Mouse (Mus musculus) right cerebral cortex, postnatal 10 days (tissue): Measurements from ENCODE around the gene Ddx47.

ENCODE experiments used
- DNase-seq, 2 experiments: peaks; one replicate each; pipeline ENCODE4 v3.0.0; 2021; ENCODE audit warnings: low spot score in 2 of 2

Ddx47 gene

DNA sequence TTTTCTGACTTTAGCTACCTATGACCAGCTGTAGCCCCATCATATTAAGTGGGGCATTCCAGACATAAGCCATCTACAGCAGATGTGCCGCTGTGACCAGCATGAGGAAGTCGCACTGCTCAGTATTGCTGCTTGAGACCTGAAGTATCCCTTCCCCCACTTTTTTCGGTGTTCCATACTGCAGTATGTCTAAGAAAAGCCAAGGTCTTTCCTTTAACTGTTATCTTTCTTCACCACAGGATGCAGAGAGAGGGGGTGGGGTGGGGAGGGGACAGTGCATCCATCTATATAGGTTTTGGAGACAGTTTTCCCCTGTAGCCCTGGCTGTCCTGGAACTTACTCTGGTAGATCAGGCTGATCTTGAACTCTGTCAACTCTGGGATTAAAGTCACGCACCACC is 5.0 kb upstream of the Ddx47 start:
- no peak for DNase-seq

DNA sequence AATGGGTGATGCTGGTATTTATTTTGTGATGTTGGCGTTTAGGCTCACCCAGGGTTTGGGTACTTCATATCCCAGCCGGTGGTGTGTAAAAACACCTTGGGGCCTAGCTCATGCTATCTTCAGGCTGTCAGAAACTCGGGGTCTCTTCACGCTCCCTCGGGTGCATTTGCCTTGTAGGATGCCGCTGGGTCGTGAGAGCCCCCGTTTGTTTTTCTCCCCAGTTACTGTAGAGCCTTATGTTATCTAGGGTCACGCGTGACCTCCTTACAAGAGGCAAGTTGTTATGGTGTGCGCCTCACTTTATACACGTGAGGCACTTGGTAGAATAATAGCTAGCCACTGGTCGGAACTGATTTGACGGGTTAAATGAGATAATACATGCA is 313 bp downstream of the Ddx47 start:
- no peak for DNase-seq

DNA sequence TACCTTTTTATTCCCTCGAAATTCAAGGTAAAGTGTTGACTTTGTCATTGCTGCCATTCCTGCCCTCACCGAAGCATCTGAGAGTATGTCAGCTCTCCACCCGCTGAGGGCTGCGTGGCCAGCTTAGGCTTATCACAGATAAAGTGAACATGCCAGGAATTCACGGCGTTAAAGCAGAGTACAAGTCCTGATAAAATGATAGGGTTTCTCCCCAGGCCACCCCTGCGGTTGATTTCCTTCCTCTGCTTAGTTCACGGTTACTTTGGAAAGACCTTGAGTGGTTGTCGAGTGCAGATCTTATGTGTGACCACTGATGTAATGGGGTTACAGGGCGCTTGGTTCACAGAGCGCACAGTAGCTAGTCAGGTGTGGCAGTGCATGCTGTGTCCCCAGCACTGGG is 5.8 kb downstream of the Ddx47 start:
- DNase-seq, result no peak

DNA sequence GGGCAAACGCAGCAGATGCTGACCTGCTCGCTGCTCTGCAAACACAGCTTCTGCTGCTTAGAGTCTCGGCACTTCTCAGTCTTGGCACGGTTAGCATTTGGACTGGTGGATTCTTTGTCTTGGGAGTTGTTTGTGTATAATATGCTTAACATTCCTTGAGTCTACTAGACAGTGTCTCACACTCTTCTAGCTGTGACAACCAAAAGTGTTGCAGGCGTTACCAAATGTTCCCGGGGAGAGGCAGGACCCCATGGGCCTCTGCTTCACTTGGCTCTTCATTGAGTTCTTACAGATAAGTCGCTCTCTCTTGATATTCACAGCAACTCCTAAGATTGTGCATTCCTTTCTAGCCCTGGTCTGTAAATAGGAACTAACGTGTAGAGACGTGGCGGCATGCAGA is 8.2 kb downstream of the Ddx47 start:
- no peak for DNase-seq

DNA sequence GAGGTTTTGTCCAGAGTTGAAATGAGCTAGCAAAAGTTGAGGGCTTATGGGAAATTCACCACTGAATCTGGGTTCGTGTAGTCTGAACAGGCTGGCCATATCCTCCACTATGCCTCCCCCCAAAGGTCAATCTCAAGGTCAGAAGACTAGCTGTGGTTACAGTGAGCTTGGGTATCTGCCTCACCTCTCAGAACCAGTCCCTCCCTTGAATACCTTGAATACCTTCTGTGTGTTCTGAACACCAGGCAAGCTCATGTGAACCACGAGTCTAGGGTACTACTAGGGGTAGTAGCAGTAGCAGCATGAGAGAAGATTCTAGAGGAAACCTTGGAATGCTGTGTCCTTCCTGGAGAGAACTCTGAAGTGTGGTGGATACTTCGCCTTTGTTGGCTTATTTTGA is 10.2 kb downstream of the Ddx47 start:
- DNase-seq, result no peak

DNA sequence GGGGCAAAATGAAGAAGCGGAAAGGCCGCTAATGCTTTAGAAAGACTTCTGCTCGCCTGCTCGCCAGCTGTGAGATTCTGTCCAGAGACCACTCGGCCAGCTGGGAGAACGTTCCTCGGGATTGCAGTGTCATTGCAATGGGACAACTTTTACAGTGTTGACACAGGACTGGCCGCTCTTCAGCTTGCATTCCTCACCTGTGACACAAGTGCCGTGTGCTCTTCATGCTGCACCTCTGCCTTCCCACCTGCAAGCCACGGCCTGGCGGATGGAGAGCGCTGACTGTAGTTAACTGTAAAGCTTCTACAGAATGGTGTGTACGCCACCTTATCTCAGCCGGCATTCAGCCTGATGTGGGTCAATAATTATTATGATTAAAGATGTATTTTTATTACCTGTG is 12.0 kb downstream of the Ddx47 start:
- no peak for DNase-seq

DNA sequence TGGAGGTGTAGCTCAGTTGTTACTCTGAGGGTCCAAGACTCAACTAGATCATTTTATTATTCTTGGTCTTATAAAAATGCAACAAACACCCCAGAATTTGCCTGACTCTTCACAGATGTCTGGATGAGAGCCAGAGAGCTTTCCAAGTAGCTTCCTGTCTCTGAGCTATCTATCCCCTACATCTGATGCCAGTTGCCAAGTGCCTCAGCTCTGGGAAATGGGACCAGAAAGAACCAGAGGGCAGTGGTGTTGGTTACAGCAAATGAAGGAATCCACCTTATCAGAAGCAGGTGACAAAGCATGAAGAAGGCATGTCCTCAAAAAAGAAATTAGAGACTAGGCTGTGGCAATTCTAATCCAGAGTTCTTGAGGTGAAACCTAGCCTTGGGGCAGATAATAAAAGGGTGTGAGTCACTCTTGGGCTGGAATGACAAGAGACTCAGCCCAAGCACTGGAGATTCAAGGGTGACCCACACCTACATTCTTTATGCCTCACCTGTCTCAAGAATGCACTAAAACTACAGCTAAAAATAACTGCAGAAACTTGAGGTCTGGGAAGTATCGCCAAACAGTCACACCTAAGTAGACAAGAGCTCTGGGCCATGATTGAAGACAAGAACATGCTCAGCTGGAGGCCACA is 13.5 kb downstream of the Ddx47 start:
- no peak for DNase-seq

DNA sequence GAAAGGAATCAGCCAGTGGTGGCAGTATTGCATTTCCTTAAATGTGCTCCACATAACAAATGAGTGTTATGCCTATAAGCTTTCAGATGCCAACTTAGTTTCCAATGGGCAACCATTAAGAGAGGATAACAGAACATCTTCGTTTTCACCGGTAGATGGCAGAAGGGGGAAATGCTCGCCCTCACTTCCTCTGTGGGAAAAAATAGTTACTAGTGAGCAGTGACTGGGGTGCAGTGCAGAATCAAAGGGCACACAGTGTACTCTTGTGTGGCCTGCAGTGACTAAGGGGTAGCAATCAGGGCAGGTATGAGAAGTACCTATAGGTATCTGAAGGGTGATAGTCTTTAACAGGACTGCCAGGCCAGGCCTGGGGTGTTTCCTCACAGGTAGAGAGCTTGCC is 14.8 kb downstream of the Ddx47 start:
- peak in 1 of 2 experiments; percentile 50 for DNase-seq

DNA sequence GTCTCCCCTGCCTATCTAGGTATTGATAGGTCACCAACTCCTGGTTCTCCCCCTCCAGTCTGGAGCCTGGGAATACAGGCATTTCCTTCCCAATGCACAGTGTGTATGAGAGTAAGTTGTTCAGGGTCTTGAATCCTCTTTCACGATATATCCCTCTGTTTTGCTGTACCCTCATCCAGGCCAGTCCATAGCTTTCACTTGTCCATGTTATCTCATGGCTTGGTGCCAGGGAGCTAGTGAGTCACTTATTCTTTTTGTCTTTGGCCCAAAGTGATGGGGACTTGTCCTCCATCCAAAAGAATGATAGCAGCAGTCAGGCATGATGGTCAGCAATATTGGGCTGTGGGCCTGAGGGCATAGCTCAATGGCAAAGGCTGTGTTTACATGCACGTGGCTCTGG is 15.3 kb downstream of the Ddx47 start:
- no peak for DNase-seq

DNA sequence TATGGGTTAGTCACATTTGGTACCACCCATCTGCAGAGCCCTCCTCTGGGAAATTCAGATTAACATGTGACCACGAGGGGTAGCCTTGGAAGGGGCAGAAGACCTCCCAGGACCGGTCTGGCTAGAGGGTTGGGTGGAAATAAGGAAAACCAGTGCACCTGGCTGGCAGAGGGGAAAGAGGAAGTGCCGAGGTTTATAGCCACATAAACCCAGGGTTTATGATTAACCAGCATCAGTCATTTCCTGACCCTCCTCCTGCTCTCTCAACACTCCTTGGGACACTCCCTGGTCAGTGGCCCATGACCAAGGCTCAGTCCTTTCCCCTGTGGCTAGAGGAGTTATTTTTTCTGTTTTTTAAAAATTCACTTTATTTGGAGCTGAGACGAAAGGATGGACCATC is 17.8 kb downstream of the Ddx47 start:
- no peak for DNase-seq

DNA sequence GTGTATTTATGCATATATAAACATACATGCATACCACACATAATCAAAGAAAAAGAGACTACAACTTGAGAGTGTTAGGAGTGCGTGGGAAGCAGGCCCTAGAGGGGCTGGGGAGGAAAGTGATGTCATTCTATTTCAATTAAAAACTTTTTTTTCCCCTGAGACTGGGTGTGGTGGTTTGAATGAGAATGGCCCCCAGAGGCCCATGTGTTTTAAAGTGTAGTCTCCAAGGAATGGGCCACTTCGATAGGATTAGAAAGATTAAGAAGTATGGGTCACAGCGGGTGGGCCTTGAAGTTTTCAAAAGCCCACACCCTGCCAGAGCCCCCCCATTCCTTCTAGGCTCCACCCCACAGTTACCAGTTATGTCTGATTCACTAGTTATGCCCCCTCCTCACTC is 27.3 kb downstream of the Ddx47 start:
- DNase-seq, result no peak

DNA sequence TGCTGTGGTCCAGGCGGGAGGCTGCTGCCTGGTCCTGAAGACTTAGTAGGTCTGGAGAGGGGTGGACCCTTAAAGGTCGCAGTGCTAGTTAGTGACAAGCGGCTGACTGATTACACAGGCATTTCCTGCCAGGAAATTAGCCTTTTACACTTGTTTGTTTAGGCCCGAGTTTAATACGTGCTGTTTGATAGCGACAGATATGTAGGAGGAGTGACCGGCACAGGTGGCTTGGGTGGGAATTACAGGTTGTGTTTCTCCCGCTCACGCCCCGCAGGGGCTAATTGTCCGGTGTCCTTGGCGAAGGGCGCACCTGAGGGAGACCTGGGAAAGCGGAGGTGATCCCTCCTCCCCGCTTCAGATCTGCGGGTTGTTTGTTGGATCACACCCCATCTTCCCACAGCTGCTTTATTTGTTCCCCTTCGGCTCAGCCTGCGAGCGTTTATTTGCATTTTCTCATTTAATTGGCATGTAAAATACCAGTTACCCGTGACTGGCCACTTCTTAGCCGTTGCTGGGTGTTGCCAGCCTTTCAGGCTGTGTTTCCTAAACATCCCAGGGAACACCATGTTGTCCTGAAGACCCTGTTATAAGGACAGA is 29.0 kb downstream of the Ddx47 start:
- no peak for DNase-seq

DNA sequence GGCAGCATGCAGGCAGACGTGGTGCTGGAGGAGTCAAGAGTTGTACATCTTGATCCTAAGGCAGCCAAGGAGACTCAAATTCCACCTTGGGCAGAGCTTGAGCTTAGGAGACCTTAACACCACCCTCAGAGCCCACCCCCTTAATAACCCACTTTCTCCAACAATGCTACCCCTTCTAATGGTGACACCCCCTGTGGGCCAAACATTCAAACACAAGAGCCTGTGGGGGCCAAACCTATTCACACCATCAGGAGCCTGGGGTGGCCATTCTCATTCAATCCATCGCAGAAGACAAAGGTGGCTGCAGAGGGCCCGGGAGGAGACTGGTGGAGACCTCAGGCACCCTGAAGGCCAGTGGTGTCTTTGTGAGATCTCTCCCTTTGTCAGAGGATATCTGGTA is 30.5 kb downstream of the Ddx47 start:
- no peak for DNase-seq

DNA sequence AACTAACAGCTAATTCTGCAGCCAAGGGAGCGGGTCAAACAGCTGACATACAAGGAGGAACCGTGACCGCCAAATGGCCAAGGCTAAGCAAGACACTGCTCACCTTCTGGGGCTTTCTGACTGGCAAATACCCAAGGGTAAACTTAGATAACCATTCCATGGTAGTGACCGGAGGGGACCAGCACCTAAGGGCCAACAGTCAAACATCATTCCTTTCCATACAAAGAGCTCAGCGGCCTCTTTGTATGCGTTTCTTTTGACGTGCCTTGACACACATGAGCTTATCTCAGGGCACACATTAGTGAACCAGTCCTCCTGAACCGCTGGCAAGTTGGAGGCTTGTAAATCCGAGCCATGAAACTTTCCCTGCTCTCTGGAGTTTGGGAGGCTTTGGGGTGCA is 35.9 kb downstream of the Ddx47 start:
- DNase-seq, result no peak

DNA sequence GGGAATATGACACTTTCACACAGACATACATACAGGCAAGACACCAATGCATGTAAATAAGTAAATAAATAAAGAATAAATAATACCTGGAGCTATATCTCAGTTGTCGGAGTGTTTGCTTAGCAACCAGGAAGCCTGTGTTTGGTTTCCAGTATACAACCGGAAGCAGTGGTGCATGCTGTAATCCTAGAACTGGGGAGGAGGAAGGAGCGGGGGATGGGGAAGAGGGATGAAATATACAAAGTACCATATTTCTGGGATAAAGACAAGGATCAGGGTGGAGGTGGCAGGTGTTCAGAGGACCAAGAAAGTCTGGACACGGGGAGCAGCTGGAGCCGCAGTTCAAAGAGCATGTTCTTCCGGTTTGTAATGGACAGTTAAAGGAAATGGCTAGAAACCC is 37.1 kb downstream of the Ddx47 start:
- no peak for DNase-seq

DNA sequence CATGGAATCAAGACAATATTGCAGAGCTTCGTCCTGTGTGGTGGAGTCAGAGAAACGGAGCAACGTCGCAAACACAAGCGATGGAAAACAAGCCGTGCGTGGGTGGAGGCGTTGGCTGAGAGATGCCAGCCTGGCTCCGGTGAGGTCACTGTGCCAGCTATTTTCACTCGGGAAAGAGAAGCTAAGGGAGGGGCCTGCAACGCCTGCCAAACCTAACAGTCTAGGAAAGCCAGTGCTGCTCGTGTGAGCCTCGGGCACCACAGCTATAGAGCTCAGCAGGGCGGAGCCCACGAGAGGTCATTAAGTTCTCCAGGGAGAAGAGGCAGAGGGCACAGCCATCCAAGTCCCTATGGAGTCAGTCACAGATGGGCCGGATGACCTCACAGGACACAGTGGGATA is 37.5 kb downstream of the Ddx47 start:
- DNase-seq, result no peak

DNA sequence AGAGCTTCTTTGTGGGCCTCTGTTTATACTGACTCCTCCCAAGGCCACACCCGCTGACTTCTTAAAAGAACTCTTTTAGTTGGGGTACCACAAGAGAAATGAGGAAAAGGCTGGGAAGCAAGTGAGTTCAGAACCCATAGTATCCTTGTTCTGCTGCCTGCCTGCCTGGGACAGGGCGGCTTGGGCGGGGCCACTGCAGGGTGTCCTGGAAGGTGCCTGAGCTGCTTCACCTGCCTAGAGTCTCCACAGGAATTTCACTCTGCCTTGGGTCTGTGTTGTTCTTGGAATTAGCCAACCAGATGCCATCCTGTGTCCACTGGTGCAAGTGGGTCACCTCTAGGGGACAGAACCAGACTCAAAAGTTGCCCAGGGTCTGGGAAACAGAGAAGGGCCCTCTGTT is 42.4 kb downstream of the Ddx47 start:
- no peak for DNase-seq

DNA sequence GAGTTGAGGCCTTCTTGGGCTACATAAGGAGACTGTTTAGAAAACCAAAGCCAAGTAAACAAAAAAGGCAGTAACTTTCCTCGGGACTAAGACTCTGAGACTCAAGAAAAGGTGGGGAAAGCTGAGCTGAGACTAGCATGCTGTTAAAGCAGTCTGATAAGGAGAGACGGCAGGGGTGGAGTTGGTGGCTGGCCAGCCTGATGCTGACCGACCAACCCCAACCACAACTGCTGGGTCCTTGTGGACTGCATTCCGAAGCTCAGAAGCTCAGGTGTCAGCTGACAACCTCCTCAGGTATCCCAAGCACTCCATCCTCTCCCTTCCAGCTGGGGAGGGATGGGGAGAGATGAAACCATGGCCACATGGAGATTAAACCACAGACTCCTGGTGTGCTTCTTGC is 44.5 kb downstream of the Ddx47 start:
- no peak for DNase-seq

DNA sequence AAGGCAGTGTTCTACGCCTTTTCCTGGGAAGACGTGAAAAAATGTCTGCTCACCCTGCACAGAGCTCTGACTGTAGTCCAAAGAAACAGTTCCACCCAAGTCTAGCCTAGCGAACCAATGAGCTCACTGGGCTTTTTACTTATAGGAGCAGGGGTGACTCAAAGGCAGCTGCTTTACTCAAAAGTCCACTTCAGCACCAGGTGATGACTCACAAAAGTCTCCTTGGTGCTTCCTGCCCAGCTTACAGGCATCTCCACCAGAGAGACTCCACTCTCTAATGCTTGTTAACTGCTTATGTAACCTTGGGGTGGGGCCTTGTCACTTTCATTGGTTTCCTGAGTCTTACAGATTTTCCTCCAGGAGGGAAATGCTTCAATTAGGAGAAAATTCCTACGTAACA is 49.3 kb downstream of the Ddx47 start:
- no peak for DNase-seq

DNA sequence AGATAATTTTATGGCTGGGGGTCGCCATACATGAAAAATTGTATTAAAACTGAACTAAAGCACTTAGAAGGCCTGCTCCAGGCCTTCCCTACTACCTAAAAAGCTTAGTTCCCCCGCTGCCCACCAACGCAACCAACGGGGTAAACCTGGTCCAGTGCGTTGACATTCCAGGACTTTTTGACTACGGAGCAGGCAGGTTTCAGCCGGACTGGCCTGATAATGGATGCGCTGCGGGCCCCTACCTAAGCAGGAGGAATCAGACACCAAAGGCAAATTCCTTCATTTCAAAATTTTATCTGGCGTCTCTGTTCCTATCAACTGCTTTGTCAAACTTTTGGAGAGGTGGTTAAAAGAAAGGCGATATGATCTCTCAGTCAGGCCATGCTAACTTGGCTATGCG is 53.2 kb downstream of the Ddx47 start:
- DNase-seq, result no peak

DNA sequence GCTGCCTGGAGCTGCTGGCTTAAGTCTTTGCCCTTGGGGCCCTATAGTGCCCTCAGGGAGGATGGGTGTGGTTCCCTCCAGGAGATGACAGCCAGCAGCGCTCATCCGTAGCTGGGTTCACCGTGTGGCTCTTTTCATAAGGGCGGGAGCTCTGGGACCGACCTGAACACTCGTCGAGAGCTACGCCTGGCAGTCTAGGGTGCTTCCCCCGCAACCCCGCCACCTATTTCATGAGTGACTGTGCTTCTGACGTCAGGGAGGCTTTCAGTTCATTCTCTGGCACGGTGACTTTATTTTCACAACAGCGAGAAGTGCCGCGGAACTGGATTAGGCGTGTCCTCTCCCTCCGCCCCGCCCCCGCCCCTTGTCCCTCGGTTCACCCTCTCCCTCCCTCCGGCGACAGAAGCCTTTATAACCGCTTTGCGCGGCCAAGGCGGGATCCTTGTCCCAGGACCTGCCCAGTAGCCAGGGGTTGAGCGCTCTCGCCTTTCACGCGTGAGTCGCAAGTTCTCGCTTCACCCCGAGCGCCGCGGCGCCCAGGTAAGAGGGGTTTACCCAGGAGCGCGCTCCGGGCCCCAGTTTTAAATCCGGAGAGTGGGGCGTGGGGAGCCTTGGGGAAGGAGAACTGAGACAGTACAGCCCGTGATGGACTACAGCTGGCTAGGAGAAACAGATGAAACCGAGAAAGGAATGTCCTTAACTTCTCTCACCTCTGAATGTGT is 54.0 kb downstream of the Ddx47 start, which contains the start of gene Gprc5a:
TSS of gene Gprc5a (plus strand) at position 416 of the 722 bp plus-strand sequence.
- DNase-seq, result no peak

DNA sequence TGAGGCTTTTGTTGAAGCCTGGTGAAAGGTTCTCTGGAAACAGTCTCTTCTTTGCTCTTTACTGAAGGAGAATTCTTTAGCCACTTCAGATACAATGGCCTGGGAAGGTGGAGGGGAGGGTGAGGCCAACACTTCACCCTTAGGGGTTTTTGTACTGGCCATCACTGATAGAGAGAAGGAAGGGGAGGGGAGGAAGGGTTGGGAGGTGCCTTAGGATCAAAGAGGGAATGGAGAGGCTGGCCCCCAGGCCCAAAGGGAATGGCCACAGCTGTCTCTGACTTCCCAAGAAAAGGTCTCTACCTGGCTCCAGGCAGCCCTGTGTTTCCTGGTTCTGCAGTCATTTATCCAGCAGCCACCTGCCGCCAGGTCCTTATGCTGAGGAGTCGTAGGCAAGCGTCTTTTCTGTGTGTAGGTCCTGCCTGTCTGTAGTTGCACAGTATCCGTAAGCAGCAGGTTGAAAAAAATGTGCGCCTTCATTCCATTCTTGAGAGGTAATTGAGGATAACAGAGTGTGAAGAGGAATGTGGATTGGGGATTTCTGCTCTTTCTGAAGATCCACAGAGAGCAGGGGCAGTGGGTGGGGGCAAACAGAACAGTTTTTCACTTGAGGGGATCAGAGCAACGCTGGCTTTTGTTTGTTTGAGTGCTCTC is 55.5 kb downstream of the Ddx47 start:
- DNase-seq, result no peak

DNA sequence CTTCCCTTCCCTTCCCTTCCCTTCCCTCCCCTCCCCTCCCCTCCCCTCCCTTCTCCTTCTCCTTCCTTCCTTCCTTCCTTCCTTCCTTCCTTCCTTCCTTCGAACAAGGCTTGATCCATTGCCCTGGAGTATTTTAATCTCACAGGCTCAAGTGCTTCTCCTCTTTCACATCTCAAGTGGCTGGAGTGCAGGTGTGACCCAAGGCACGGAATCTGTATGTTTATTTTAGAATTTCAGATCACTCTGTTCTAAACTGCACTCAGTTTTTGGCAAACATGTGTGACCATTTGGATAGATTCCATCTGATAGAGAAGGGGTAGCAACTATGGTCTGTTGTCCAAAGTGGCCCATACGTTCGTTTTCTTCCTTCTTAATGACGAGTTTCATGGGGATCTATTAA is 56.8 kb downstream of the Ddx47 start:
- DNase-seq, result no peak
